Mouse (Mus musculus): Measurements from ENCODE around the gene Atf7. TPM values are rescaled to one million over a fixed set of nuclear protein-coding genes. Genes with fewer than 3 reads are reported as not detected.

Gene Atf7
- total RNA-seq, 1 experiment from 2014 or later = 74.3 TPM

DNA sequence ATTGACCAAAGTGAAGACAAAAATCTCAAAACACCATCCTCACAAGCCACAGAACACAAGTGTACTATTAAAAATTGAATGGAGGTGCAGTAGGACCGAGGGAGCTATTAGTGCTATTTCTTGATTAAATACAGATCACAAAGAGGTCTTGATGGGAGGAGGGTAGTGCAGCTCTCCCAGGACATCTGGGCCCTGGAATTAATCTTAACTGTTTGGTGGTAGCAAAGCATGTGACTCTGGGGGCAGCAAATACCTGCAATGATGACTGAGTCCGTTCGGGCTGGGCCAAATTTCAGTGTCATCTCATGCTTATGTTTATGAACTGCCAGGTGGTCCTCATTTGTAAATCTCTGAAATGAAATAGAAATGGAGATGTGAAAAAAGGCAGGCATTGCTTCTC lies 62.2 kb downstream of the Atf7 start:
- no peak for ATAC-seq (ENCODE audit: extremely low read depth, insufficient number of reproducible peaks, low FRiP score, poor library complexity, severe bottlenecking)

DNA sequence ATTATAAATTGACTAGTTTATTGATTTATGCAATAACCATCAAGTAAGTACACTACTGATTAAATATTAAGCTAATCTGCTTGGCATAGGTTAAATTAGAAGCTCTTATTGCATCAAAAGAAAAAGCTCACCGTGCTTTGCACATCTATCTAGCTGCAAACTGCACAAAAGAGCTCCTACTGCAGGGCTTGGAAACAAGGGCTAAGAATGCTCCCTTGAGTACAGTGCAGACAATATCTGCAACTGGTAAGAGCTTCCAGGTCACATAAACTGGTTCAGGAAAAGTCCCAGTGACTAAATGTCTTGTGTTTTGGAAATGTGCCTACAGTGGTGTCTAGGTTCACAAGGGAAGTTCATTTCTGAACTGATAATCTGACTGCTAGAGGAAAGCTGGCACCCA lies 62.8 kb downstream of the Atf7 start:
- no peak for ATAC-seq (ENCODE audit: extremely low read depth, insufficient number of reproducible peaks, low FRiP score, poor library complexity, severe bottlenecking)

GRCm38 (mm10) chr15:102557580-102557979 lies 67.7 kb downstream of the Atf7 start:
- no peak for ATAC-seq (ENCODE audit: extremely low read depth, insufficient number of reproducible peaks, low FRiP score, poor library complexity, severe bottlenecking)

DNA sequence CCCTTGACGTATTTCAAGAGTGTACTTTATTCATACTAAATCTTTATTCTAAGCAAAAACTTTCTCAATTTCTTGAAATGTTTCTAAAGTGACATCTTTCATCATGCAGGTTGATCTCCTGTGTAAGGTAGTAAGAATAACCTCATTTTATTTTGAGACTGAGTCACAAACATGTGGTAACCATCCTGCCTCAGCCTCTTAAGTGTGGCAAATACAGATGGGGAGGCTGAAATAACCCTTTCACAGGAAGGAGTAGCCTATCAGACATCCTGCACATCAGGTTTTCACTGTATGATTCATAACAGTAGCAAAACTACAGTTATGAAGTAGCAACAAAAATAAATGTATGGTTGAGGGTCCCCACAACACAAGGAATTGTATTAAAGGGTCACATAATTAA lies 69.7 kb downstream of the Atf7 start:
- ATAC-seq (ENCODE audit: extremely low read depth, insufficient number of reproducible peaks, low FRiP score, poor library complexity, severe bottlenecking) = no peak

- ATAC-seq (ENCODE audit: extremely low read depth, insufficient number of reproducible peaks, low FRiP score, poor library complexity, severe bottlenecking) = no peak
Observed at GRCm38 (mm10) chr15:102552599-102552998, 72.7 kb downstream of the Atf7 start.

GRCm38 (mm10) chr15:102547478-102547877 lies 77.8 kb downstream of the Atf7 start:
- no peak for ATAC-seq (ENCODE audit: extremely low read depth, insufficient number of reproducible peaks, low FRiP score, poor library complexity, severe bottlenecking)

DNA sequence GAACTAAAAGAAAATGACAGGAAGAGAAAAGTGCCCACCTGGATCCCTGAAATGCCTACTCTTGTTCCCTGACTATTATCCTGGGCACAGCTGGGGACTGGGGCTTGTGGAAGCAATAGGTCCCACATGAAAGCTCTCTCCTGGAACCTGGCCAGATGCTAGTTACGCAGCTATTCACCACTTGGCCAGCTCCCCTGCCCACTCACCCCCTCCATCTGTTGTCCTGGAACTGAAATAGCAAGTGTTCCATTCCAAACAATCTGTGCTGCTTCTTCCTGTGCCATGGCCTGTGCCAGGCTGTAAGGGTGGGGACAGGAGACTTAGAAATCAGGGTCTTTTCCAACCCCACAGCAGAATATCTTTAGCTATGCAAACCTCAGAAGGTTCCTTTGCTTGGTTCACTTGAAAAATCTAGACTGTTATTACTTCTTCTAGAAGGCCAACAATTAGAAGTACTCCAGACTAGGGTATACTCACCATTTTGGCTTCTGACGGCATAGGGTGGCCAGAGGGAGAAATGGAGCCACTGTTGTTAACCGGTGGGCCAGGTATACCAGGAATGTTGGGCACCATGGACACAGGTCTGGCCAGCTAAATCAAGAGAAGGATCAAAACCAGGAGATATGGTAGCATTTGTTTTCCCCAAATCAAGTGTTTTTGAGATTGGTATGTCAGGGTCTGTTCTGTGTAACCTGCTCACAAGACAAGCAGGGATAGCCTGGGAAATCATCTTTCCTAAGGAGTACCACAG lies 78.4 kb downstream of the Atf7 start:
- no peak for ATAC-seq (ENCODE audit: extremely low read depth, insufficient number of reproducible peaks, low FRiP score, poor library complexity, severe bottlenecking)

DNA sequence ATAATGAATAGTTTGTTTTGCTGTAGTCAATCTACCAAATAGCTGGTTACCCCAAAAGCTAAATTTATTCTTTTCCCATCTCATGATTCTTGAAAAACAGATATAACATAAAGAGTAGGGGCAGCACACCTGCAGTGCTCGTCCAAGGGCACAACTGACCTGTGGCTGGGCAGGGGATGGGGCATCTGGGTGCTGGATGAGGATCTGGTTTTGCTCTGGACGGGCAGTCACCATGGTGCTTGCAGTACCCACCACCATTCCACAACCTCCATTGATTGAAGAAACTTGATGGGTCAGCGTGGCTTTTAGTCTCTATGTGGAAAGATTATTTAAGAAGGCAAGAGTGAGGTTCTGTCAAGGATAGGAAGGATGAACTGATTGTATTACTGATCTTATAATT lies 79.0 kb downstream of the Atf7 start:
- no peak for ATAC-seq (ENCODE audit: extremely low read depth, insufficient number of reproducible peaks, low FRiP score, poor library complexity, severe bottlenecking)

- ATAC-seq (ENCODE audit: extremely low read depth, insufficient number of reproducible peaks, low FRiP score, poor library complexity, severe bottlenecking) = no peak
Observed at GRCm38 (mm10) chr15:102544801-102545200, 80.5 kb downstream of the Atf7 start.

DNA sequence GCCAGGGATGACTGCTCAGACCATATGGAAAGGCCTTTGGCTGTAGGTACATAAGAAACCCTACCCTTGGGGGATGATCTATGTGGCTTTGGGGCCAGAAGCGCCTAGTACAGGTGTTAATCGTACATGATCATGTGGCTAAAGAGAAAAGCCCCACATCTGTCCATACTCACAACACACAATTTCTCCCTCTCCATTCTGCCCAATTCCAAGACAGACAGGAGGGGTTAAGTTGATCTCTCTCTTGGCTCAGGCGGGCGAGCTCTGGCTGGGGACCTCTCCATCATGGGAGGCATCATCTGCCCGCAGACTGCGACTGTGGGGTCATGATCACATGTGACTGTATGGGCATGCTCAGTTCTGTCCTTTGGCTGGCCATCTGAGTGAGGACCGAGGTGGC lies 91.3 kb downstream of the Atf7 start:
- ATAC-seq (ENCODE audit: extremely low read depth, insufficient number of reproducible peaks, low FRiP score, poor library complexity, severe bottlenecking) = no peak

- ATAC-seq (ENCODE audit: extremely low read depth, insufficient number of reproducible peaks, low FRiP score, poor library complexity, severe bottlenecking) = no peak
Observed at GRCm38 (mm10) chr15:102532106-102532900, 93.0 kb downstream of the Atf7 start.

GRCm38 (mm10) chr15:102531586-102531985 lies 93.7 kb downstream of the Atf7 start:
- ATAC-seq (ENCODE audit: extremely low read depth, insufficient number of reproducible peaks, low FRiP score, poor library complexity, severe bottlenecking) = no peak

DNA sequence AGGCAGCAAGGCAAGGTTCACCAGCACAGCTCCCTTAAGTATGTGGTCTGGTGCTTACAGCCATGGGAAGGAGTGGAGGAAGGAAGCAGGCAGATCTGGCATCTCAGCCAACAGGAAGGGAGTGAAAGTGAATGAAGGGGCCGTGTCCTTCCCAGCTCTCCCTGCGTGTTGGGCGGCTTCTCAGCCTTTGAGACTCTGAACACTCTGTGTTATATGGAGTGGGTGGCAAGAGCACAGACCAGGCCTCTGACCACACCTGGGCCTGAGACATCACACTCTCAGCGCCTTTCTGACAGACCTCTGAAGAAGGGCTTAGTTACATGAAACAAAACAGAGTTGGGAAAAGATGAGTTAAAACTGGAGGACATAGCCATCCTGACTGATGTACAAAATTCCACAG lies 94.7 kb downstream of the Atf7 start:
- ATAC-seq (ENCODE audit: extremely low read depth, insufficient number of reproducible peaks, low FRiP score, poor library complexity, severe bottlenecking) = no peak

- ATAC-seq (ENCODE audit: extremely low read depth, insufficient number of reproducible peaks, low FRiP score, poor library complexity, severe bottlenecking) = no peak
Observed at GRCm38 (mm10) chr15:102528396-102528795, 96.9 kb downstream of the Atf7 start.

GRCm38 (mm10) chr15:102527936-102528335 lies 97.3 kb downstream of the Atf7 start:
- no peak for ATAC-seq (ENCODE audit: extremely low read depth, insufficient number of reproducible peaks, low FRiP score, poor library complexity, severe bottlenecking)

GRCm38 (mm10) chr15:102526111-102527002 lies 98.9 kb downstream of the Atf7 start:
- ATAC-seq (ENCODE audit: extremely low read depth, insufficient number of reproducible peaks, low FRiP score, poor library complexity, severe bottlenecking) = no peak

GRCm38 (mm10) chr15:102524892-102525485 lies 100.3 kb downstream of the Atf7 start, which contains the start of gene Npff:
Gene Npff (minus strand): TSS chr15:102524942.
- ATAC-seq (ENCODE audit: extremely low read depth, insufficient number of reproducible peaks, low FRiP score, poor library complexity, severe bottlenecking) = peak; percentile 78

GRCm38 (mm10) chr15:102521480-102521879 lies 103.8 kb downstream of the Atf7 start:
- ATAC-seq (ENCODE audit: extremely low read depth, insufficient number of reproducible peaks, low FRiP score, poor library complexity, severe bottlenecking) = no peak

DNA sequence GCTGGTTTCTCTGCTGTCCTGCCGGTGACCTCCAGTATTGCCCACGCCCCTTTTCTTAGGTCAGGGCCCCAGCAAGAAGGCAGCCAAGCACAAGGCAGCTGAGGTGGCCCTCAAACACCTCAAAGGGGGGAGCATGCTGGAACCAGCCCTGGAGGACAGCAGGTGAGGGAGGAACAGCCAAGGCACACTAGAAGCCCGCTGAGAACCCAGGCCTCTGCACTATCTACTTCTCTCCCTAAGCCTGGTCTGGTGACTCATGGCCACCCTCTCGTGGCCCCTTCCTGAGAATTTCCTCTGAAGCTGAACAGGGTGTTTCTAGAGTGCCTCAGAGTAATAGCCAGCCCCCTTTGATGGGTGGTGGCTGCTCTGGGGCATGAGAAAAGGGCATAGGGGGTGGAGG lies 104.8 kb downstream of the Atf7 start:
- no peak for ATAC-seq (ENCODE audit: extremely low read depth, insufficient number of reproducible peaks, low FRiP score, poor library complexity, severe bottlenecking)
